Mouse (Mus musculus) liver, embryonic 14.5 days (tissue): ENCODE measurements around the gene Naxd.

ENCODE experiments used
- CTCF ChIP-seq: IDR thresholded peaks from 2 replicates; pipeline ENCODE4 v1.5.1; 2016; ENCODE audit warnings: antibody characterized with exemption, low read depth, control low read depth
- EP300 ChIP-seq: IDR thresholded peaks from 2 replicates; pipeline ENCODE4 v1.6.1; 2016; ENCODE audit warnings: antibody characterized with exemption, low read depth

GRCm38 (mm10) chr8:11475397-11475796 lies 21.9 kb upstream of the Naxd start:
- TF ChIP-seq CTCF (no peak), EP300 (no peak)
